Mouse (Mus musculus) T-helper 2 cell (primary cell): ENCODE results near the gene Hnrnpdl.

Source experiments
- in situ Hi-C: fragments of 300-600 bp; cut with MboI, MseI; formaldehyde crosslinking; loops from one replicate; pipeline ENCODE4 v1.15.1; 2025; ENCODE audit warnings: high pct_unique_total_duplicates

The Hnrnpdl gene

GRCm38 (mm10) chr5:100007040-100007375 is 32.5 kb downstream of the Hnrnpdl start:
- in situ Hi-C loops: no loop called here

GRCm38 (mm10) chr5:100006324-100007039 is 33.0 kb downstream of the Hnrnpdl start:
- in situ Hi-C loops: no loop called here

DNA sequence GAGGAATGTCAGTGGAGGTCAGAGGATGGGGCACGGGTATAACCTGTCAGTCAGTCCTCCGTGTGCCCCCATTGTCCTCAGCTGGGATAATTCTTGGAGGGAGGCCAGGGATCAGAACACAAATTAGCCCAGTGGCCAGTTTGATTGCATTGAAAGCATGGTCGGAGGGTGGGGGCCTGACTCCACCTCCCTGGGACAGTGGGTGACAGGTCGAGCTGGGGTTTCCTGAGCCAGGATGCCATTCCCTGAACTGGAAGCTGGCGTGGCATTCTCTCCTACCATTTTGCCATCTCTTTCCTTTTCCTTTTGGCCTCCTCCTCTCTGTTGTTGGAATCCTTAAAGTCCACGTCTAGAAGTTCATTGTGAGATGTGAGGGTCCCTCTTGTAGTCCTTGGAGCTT is 33.6 kb downstream of the Hnrnpdl start:
- in situ Hi-C loops: no loop called here

DNA sequence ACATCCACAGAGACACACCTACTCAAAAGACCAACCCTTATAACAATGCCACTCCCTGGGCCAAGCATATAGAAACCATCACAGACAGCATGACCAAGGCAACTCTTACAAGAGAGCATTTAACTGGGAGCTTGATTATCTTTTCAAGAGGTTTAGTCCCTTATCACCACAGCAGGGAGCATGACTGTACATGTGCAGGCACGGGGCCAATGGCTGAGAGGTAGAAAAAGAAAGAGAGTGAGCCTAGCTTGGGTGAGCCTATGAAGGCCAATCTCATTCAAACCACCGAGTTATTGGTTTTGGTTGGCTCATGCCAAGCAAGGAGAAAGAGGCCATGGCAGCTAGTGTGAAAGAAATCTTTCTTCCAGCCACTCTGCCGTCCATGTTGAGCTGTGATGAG is 34.0 kb downstream of the Hnrnpdl start:
- in situ Hi-C loops: no loop called here

DNA sequence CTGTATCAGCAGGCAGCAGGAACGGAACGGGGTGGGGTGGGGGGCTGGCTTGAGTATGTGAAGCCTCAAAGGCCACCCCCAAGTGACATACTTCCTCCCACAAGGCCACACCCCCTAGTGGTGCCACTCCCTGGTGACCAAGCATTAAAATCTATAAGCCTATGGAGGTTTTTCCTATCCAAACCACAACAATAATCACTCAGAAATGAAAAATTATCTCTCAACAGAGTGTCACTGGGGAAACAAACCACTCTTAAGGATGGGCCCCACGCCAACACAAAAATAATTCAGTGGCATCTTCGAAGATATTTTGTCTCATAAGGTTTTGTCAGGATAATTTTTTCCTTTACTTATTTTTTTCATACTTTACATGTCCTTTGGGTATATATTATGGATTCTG is 35.6 kb downstream of the Hnrnpdl start:
- in situ Hi-C loops: no loop called here

- in situ Hi-C loops: no loop called here
These were observed 39.0 kb downstream of the Hnrnpdl start for GRCm38 (mm10) chr5:100000500-100000899.

DNA sequence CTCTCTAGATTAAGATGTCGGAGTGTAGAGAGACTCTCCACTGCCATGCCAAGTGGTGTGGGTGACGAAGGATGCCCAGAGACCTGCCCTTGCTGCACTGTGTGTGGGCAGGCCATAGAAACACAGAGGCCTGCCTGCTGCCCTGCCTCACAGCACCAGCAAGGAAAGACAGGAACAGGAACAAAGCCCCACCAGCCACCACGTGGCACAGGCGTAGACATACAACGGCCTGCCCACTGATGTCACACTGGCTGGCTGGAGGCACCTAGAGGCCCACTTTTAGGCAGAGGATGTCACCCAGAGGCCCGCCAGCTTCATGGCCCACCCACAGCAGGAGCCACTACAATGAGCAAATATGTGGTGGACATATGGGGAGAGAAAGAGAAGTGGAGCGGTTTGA is 39.4 kb downstream of the Hnrnpdl start:
- in situ Hi-C loops: no loop called here

DNA sequence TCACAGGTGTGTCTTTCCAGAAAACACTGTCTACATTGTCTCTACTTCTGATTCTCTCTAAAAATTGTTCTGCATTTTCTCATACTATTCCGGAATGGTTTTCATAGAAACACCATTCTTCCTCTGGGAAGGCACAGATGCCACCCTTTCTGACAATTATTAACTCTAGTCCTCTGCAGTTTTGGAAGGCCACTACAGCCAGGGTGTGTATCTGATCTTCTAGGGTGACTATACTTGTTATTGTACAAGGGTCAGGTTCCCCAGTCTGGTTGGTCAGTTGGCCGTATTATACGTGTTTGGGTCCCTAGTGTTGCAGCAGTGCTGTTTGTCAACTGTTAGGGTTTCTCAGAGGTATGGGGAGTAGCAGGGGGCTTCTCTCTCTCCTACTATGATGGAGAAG is 44.8 kb downstream of the Hnrnpdl start:
- in situ Hi-C loops: loop anchor here (5.0 kb wide), 1 partner anchor 47 kb away; no protein-coding TSS in a partner anchor

DNA sequence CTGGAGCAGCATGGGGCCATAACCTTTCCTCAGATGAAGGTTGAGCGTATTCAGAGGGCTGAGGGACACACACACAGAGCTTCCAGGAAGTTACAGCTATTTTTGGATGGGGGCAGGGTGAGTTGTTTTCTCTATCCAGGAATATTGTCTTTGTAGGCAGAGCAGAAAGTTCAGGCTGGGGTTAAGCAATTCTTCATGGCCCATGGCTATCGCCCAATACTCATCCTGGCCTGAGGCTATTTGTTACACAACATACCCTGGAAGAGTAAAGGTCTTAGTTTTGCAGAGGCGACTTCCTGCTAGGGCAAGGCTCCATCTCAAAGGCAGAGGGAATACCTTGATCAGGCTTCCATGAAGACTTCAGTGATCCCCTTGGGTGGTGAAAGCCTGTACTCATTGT is 45.3 kb downstream of the Hnrnpdl start:
- in situ Hi-C loops: no loop called here
